Mouse (Mus musculus): ENCODE data around the gene Olfr381.

DNA sequence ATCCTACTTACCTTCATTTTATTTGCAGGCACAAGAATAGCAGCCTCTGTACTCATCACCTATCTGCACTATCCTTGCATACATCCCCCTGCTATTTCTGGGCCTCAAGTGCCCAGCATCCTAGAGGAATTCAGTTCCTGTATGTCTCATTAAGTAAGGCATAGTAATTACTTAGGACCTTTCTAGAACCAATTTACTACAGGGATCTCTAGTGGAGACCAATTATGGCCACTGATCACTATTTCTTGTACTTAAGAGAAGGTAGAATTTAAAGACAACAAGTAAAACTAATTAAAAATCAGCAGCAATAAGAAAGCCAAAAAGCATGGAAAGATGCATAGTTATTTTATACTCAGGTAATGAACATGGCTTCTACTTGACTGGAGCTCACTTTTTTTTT, at the start of gene Olfr381:
- TF ChIP-seq CTCF (IDR thresholded peaks at IDR 0.05): no peak
- no peak for TF ChIP-seq EP300 (IDR thresholded peaks at IDR 0.05; ENCODE audit: insufficient read depth, low read depth, low read length)

Measured in heart, adult 2 months (tissue).